Mouse (Mus musculus): ENCODE measurements around the gene Olfr839-ps1.

Gene Olfr839-ps1

GRCm38 (mm10) chr9:19177212-19177611 lies at the start of gene Olfr839-ps1:
Olfr839-ps1 (minus strand) TSS chr9:19177312.
- DNase-seq (ENCODE audit: low spot score in 2 of 2) = no peak

- no peak for DNase-seq (ENCODE audit: low spot score in 2 of 2)
These were observed 41.1 kb downstream of the Olfr839-ps1 start, which contains the start of gene Olfr837 for GRCm38 (mm10) chr9:19136017-19136416. Olfr837 (plus strand) TSS chr9:19136317.

- DNase-seq (ENCODE audit: low spot score in 2 of 2) = no peak
These were observed 57.0 kb downstream of the Olfr839-ps1 start, which contains the start of gene Olfr836 for GRCm38 (mm10) chr9:19120082-19120481. Olfr836 (plus strand) TSS chr9:19120382.
